Mouse (Mus musculus) heart, postnatal 14 days (tissue): ENCODE results near the gene Syndig1. TPM values are rescaled to one million over a fixed set of nuclear protein-coding genes. Genes with fewer than 3 reads are reported as not detected.

Experiments
- total RNA-seq, 2 experiments: library from RNA; stranded (reverse); gene quantifications; 2 replicates each; pipeline ENCODE4 v1.2.3; 2021

Syndig1 gene
- total RNA-seq, 2 experiments from 2014 or later, result 0.12 to 0.15 TPM

Other genes starting within 250 kb of the Syndig1 start
- not detected for gene C530025M09Rik, start 2.0 kb downstream of the Syndig1 start, total RNA-seq